Mouse (Mus musculus) skeletal muscle tissue, adult 2 months (tissue): Measurements from ENCODE around the gene Igfbp6.
"Not testable (repeated sequence)": the region's sequence is repeated elsewhere in the genome, so short reads cannot be mapped to it uniquely, and the experiment has no call there.

Source experiments
- DNase-seq: peaks from one replicate; pipeline ENCODE4 v3.0.0-alpha.2; 2012; ENCODE audit warnings: low read depth, low spot score

Igfbp6 gene

DNA sequence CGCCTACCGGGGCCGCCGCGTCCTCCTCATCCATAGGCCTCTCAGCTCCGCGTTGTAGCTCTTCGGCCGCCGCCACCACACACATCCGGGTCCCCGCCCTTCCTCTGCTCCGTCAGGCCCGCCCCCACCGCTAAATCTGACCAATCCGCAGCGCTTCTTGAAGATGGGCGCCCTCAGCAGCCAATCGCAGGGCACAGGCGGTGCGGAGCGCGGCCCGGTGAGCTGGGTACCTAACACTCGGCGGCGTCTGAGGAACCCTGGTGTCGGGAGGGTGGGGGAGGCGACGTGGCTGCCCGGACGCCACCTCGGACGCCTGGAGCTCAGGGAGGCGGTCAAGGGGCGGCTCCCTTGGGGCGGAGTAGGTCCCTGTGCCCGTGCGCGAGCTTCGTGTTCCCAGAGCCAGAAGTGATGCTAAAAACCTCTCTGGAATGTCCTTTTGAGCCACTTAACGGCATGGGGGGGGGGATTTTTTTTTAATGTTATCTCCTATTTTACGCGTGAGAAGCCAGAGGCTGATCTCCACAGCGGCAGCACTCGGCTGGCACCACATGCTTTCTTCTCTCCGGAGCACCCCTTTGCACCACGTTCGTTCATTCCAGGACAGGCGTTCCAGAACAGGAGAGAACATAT is 7.9 kb upstream of the Igfbp6 start, which contains the start of gene Spryd3:
Gene Spryd3, minus strand, starts transcription at position 106 of the 630 bp plus-strand sequence.
- DNase-seq = peak; percentile 94

DNA sequence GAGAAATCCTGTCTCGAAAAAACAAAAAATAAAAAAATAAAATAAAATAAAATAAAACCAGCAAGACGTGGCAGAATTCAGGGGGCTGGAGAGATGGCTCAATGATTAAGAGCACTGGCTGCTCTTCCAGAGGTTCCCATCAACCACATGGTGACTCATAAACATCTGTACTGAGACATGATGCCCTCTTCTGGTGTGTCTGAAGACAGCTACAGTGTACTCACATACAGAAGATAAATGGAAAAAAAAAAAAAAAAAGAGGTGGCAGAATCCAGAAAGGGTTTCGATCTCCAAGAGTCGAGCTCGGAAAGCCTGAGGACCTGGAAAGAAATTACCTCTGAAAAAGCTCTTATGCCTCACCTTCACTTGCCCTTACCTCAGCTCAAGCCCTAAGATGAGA is 3.0 kb upstream of the Igfbp6 start:
- DNase-seq = no peak

DNA sequence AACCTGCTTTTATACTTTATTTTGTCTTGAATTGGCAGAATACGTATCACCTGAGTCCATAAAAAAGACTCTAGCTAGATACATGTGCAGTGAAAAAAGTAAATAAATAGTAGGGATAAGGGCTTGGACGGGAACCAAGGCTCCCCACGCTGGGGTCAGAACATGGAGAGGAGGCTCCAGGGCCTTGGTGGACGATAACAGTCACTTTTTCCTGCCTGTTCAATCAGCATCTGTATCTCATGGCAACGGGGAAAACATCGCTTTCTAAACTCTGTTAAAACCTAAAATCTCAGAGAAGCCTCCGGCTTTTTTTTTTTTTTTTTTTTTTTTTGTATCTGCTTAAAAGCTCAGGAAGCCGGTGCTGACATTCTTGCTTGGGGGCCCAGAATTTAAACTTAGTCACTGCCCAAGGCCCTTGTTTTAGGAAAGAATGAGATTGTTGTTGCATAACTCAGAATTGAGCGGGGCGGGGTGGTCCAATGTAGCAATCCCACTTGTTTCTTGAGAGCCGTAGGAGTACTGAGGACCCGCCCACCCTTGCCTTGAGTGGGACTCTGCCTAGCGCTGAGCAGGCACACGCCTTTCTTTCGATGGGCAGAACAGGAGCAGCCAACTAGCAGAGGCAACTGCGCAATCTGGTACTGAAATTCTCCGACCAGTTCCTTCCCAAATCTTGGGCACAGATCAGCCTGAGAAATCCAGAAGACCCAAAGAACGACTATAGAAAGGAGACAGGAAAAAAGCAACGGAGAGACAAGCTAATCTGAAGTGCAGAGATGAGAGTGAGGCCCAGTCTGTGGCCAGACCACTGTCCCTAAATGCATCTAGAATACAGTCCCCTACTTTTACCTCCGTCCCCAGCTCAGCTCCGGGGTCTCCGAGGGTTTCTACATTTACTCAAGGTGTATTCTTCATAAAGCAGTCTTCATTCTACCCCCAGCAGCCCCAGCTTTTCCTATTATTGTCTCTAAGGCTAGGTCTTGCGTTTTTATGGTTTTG is 949 bp upstream of the Igfbp6 start:
- DNase-seq = peak; percentile 75

DNA sequence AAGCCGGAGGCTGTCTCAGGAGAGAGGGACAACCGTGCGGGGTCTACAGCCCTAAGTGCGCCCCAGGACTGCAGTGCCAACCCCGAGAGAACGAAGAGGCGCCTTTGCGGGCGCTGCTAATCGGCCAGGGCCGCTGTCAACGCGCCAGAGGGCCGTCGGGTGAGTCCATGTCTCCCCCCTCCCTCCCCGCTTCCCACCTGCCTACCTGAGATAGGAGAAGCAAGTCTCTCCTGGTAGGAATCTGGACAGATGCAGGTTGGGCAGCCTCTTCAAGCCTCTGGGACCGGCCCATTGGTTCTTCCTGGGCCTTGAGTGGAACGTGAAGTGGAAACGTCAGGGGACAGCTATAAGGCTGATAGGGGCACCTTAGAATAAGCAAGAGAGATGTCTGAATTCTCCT is 564 bp downstream of the Igfbp6 start:
- no peak for DNase-seq

DNA sequence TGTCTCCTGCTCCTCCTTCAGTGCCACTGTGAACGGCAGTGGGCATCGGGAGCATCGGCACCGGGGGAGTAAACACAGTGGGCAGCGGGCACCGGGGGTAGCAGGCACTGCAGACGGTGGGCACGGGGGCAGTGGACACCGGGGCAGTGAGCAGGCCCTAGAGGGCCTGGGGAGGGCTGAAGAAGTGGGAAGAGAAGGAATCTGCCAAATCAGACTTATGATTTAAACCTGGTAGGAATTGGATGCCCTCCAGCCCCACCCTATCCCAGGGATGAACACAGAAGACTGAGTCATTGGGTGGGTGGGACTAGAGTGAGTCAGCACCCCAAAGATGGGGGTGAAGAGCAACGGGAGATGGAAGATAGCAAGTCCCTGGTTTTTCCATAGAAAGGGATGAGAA is 1.2 kb downstream of the Igfbp6 start:
- DNase-seq = peak; percentile 69

DNA sequence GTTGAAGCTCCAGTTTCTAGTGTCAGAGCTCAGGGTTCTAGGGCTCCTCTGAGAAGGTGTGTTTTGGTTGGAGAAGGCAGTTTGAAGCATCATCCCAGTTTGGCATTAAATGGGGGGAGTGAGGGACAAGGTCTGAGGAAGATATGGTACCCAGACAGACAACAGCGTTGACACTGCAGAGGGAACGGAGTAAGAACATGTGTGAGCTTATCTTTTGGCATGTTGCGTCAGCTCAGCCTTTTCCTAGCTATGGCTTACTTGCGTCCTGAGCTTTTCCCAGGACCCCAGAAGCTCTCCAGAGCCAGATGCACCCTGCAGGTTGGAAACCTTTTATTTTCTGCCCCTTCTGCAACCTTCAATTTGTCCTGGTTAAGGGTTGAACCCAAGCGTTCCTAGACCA is 1.9 kb downstream of the Igfbp6 start:
- DNase-seq = no peak

DNA sequence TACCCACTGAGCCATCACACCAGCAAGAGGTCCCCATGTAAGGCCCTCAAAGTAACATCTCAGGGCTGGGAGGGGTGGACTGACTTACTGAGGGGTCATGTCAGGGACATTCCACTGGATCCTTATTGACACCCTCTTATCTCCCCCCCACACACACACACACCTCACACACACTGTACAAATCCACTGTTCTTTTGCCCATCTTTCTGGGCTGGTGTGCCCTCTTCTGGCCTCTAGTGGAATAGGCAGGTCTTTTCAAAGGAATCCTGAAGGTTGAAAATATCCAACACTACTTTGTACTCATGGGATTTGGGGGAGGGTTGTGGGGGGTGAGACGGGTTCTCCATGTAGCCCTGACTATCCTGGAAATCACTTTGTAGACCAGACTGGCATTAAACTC is 2.7 kb downstream of the Igfbp6 start:
- DNase-seq = peak; percentile 28

DNA sequence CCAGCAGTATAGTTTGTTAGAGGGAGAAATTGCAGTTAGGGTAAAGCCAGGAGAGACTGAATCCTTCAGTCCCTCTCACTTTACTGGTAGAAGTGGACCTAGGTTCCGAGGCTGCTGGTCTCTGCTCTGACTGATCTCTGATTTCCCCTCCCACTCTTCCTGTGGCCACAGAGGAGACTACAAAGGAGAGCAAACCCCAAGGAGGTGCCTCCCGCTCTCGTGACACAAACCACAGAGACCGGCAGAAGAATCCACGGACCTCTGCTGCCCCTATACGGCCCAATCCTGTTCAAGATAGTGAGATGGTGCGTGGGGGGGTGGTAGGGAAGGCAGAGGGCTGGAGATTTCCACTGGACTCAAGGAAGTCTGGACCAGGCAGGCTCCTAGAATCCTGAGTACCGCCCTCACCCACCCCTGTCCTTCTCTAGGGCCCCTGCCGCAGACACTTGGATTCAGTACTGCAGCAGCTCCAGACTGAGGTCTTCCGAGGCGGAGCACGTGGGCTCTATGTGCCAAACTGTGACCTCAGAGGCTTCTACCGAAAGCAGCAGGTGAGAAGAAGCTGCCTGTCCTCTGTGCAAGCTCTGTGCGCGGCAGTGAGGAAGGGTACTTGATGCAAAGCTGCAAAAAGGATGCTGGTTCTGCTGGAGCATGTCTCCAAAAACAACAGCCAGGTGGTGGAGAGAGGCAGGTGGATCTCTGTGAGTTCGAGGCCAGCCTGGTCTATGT is 3.7 kb downstream of the Igfbp6 start:
- no peak for DNase-seq

DNA sequence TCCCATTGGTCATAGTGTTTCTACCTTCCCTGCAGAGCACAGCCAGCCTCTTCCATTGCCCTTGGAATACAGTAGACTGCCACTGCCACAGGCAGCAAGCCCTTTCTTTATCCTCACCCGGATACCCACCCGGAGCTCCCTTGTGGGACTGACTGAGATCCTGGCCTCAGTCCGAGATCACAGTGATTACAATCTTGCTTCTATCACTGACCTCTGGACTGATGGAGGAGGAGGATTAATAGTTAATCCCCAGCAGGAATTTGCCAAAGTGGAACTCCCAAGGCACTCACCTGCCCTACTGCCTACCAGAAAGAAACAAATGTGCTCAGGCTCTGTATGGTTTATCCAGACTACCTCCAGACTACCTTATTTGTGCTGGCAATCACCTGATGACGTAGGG is 5.4 kb downstream of the Igfbp6 start:
- DNase-seq = no peak

DNA sequence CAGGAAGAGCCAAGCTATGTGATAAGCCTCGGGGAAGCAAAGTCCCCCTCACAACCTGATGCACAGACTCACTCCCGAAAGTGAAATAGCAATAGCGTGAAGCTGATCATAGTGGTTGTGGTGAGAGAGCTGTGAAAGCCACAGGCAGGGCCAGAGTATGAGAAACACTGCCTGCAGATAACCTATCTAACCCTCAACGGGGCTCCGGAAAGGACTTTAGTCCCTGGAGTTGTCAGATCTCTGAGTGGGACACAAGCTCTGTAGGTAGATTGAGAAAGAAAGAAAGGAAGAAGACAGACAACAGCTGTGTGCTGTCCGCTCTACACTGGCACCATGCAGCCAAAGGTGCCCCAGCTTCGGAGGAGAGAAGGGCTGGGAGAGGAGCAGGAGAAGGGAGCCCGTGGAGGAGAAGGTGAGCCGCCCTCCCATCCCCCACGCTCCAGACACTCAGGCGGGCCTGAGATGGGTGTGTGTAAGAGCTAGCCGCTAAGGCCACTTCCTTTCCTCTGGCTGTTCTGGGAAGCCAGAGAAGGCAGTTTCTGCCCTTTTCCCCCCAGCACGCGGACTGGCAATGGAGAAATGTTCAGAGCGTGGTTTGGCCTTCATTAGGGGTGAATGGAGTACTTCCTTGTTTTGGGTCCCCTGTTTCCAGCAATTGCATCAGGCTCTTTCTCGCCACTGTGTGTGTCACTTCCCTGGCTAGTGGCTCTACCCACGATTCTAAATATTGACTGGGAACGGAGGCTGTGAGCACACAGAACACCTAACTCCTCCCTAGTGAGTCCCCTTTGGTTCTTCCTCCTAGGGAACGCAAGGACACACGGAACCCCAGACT is 6.4 kb downstream of the Igfbp6 start, which contains the start of gene Soat2:
Gene Soat2, plus strand, starts transcription at position 226 of the 835 bp plus-strand sequence.
- peak; percentile 40 for DNase-seq

DNA sequence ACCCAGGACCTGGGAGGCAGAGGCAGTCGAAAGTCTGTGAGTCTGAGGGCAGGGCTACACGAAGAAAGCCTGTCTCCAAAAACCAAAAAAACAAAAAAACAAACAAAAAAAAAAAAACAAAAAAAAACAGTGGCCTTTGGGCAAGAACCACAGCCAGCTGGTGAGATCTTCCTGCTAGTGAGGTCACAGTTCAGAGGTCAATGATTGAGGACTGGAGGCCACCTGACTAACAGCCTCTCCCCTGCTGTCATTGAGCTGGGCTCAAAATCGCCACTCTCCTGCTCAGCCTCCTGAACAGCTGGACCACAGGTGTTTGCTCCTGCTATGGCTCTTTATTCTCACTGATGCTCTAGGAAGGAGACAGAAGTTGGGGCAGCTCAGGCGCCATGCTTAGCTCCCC is 8.5 kb downstream of the Igfbp6 start:
- DNase-seq = no peak

DNA sequence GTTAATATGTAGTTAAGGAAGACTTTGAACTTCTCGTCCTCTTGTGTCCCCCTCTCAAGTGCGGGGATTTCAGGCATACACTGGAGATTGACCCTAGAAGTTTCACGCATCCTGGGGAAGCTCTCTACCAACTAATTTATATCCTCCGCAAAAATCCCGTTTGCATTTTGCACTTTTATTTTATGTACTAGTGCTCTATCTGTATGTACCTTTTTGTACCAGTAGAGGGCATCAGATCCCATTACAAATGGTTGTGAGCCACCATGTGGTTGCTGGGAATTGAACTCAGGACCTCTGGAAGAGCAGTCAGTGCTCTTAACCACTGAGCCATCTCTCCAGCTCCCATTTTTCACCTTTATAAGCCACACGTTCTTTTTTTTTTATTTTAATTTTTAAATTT is 10.8 kb downstream of the Igfbp6 start:
- not testable (repeated sequence) for DNase-seq

DNA sequence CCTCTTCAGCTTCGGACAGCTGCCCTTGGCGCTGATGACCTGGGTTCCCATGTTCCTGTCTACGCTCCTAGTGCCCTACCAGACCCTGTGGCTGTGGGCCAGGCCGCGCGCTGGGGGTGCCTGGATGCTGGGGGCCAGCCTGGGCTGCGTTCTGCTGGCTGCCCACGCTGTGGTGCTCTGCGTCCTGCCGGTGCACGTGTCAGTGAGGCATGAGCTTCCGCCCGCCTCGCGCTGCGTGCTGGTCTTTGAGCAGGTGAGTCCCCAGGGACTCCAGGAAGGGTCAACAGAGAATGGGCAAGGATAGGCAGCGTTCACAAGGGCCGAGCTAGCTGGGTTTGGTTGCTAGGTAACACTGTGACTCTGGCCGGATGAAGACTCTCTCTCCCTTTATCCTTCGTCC is 12.7 kb downstream of the Igfbp6 start:
- DNase-seq = no peak

DNA sequence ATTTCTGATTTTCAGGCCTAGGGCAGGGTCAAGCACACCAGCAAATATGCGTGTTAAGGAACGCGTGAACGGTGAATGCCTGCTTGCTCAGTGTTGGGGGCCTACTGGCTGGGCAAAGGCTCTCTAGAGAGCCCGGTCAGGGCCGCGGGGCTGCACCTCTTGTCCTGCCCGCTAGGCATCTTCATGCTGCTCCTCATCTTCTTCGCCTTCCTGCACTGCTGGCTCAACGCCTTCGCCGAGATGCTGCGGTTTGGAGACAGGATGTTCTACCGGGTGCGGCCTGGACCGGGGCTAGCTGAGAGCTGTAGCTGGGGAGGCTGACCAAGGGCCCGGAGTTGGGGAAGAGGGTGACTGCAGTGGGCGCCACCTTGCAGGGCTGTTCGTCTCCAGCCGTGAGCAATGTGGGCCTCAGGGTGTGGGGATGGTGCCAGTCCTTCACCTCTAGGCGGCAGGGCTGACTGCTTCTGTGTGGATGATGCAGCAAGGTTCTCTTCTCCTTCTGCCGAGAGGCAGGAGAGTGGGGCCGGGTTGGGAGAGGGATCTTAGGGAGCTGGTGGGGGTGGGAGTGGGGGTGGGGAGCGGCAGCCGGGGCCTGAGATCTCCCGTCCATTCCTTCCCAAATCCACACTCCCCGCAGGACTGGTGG is 16.4 kb downstream of the Igfbp6 start:
- no peak for DNase-seq

DNA sequence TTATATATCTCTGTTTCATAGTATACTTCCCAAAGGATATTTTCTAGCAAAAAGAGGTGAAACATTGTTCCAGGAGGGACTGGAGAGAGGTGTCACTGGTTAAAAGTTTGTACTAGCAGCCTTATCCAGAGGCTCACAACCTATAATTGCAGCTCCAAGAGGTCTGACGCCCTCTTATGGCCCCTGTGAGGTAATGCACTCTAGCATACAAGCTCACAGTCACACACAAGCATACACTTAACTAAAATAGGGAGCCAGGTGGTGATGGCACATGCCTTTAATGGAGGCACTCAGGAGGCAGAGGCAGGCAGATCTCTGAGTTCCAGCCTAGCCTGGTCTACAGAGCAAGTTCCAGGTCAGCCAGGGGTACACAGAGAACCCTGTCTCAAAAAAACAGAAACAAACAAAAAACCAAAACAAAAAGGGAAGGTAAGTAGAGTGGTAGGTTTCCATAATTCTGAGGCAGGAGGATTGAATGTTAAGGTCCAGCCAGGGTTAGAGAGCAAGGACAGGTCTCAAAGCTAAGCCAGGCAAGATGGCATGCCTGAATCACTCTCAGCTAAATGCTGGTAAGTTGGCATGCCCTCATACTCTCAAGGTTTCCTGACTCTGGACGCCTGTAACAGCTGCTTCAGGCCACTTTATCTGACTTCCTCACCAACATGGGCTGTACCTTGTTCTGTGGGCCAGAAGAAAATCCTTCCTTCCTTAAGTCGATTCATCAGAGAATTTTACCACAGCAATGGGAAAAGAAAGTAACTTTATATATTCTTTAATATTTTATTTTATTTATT is 19.9 kb downstream of the Igfbp6 start:
- DNase-seq = no peak

DNA sequence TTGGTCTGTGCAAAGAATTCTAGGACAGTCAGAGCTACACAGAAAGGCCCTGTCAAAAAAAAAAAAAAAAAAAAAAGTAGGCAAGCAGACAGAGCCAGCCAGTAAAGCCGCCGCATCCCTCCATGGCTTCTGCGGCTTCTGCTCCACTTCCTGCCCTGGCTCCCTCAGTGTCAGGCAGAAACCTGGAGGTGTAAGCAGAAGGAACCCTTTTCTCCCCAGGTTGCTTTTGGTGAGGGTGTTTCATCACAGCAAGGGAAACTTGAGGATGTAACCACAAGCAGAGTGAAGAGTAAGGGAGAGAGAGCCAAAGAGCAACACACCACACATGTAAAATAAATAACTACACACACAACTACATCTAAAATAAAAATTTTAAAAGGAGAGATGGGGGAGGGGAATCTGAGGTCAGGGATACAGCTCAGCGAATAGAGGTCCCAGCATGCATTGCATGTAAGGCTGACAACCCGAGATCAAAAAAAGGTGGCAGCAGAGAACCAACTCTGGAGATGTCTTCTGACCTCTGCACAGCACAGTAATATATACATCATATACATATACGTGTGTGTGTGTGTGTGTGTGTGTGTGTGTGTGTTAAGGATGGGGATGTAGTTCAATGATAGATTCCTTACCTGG is 21.4 kb downstream of the Igfbp6 start:
- no peak for DNase-seq

DNA sequence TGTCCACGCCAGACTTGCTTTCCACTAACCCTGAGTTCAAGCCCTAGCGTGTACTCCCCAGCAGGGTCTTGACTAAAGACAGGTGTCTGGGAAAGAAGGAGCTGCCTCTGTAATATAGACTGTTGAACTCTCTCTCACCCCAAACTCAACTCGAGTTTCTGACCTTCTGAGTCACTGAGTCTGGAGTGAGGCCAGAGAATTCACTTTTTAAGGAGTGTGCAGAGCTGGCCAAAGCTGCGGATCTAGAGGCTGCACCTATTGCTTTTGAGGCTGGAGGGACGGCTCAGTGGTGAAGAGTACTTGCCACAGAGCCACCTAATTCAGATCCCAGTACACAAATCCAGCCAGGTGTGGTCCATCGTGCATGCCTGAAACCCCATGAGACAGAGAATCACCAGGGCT is 23.5 kb downstream of the Igfbp6 start:
- DNase-seq = peak; percentile 34

DNA sequence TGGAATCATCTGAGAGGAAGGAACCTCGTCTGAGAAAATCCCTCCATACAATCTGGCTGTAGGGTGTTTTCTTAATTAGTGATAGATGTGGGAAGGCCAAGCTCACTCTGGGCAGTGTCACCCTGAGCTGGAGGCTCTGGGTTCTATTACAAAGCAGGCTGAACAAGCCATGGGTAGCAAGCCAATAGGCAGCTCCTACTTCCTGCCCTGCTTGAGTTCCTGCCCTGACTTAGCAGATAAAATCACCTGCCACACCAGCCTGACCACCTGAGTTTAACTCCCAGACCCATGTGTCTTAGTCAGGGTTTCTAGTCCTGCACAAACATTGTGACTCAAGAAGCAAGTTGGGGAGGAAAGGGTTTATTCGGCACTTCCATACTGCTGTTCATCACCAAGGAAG is 24.9 kb downstream of the Igfbp6 start:
- DNase-seq = no peak

DNA sequence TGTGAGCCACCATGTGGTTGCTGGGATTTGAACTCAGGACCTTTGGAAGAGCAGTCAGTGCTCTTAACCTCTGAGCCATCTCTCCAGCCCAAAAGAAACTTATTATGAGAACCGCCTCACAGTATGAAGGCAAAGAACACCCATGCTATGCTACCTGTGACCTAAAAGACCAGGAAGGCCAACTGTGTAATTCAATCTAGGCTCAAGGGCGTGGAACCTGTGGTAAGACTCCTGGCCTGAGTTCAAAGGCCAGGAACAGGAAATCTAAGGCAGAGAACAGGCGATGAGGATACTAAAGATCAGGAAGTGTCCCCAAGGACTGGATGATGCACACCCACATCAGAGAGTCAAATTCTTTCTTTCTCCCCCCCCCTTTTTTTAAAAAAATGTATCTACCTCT is 29.4 kb downstream of the Igfbp6 start:
- no peak for DNase-seq
